Mouse (Mus musculus): ENCODE measurements at regions not wholly inside any gene's neighbourhood (a gene's known extent, or its start where the extent isn't known, plus 50 kb on each side); places are given as distances from the start of the nearest gene placed in this dataset.

- Histone ChIP-seq H3K9me3 (ENCODE audit: low read length) (no peaks in the 10 kb centered on the region), H3K36me3 (ENCODE audit: insufficient read depth, low read length) (no peaks in the 10 kb centered on the region), H3K4me2 (replicated peaks; ENCODE audit: low read depth, low read length) (no peak overlapping the region), H3K4me1 (ENCODE audit: insufficient read depth, low read depth, low read length) (no peaks in the 10 kb centered on the region), H3K27ac (ENCODE audit: low read length) (no peak overlapping the region), H3K4me3 (ENCODE audit: low read depth, low read length) (no peak overlapping the region), H3K9ac (replicated peaks; ENCODE audit: low read depth) (no peak overlapping the region), H3K27me3 (replicated peaks; ENCODE audit: insufficient read depth, low read length) (no peaks in the 10 kb centered on the region)
- WGBS, result 73% methylated on average over 13 of the region's 13 CpGs
- DNase-seq (ENCODE audit: low spot score) (no peak), ATAC-seq (no peak)
- TF ChIP-seq CTCF (IDR thresholded peaks at IDR 0.05) (no peak), EP300 (IDR thresholded peaks at IDR 0.05) (no peak)
These were observed 232.0 kb upstream of the Zic4 start for GRCm38 (mm10) chr9:91130111-91130720.

GRCm38 (mm10) chr9:91131415-91132255 is 230.6 kb upstream of the Zic4 start:
- no peaks in the 10 kb centered on the region for H3K4me1 ChIP-seq (ENCODE audit: insufficient read depth, low read depth, low read length)
- WGBS, result 68% methylated on average over 7 of the region's 7 CpGs
- no peaks in the 10 kb centered on the region for H3K36me3 ChIP-seq (ENCODE audit: insufficient read depth, low read length)
- DNase-seq (ENCODE audit: low spot score), result no peak
- no peak overlapping the region for H3K27ac ChIP-seq (ENCODE audit: low read length)
- no peak overlapping the region for H3K4me3 ChIP-seq (ENCODE audit: low read depth, low read length)
- H3K4me2 ChIP-seq (replicated peaks; ENCODE audit: low read depth, low read length), result no peak overlapping the region
- no peaks in the 10 kb centered on the region for H3K27me3 ChIP-seq (replicated peaks; ENCODE audit: insufficient read depth, low read length)
- TF ChIP-seq EP300 (IDR thresholded peaks at IDR 0.05) (no peak), CTCF (IDR thresholded peaks at IDR 0.05) (no peak)
- ATAC-seq, result no peak
- H3K9ac ChIP-seq (replicated peaks; ENCODE audit: low read depth), result no peak overlapping the region
- H3K9me3 ChIP-seq (ENCODE audit: low read length), result no peaks in the 10 kb centered on the region

GRCm38 (mm10) chr9:91132531-91132930 is 229.7 kb upstream of the Zic4 start:
- Histone ChIP-seq H3K4me1 (ENCODE audit: insufficient read depth, low read depth, low read length) (no peaks in the 10 kb centered on the region), H3K27me3 (replicated peaks; ENCODE audit: insufficient read depth, low read length) (no peaks in the 10 kb centered on the region), H3K4me2 (replicated peaks; ENCODE audit: low read depth, low read length) (no peak overlapping the region), H3K27ac (ENCODE audit: low read length) (no peak overlapping the region), H3K4me3 (ENCODE audit: low read depth, low read length) (no peak overlapping the region), H3K36me3 (ENCODE audit: insufficient read depth, low read length) (no peaks in the 10 kb centered on the region), H3K9ac (replicated peaks; ENCODE audit: low read depth) (no peak overlapping the region), H3K9me3 (ENCODE audit: low read length) (no peaks in the 10 kb centered on the region)
- no peak for TF ChIP-seq EP300 (IDR thresholded peaks at IDR 0.05)
- no peak for TF ChIP-seq CTCF (IDR thresholded peaks at IDR 0.05)
- DNase-seq (ENCODE audit: low spot score) (no peak), ATAC-seq (no peak)
- 50% methylated on average over 1 of the region's 1 CpGs for WGBS

- no peak for ATAC-seq
These were observed 228.8 kb upstream of the Zic4 start for GRCm38 (mm10) chr9:91133256-91133920.

GRCm38 (mm10) chr9:91134325-91134724 is 227.9 kb upstream of the Zic4 start:
- Histone ChIP-seq H3K4me1 (ENCODE audit: insufficient read depth, low read depth, low read length) (no peaks in the 10 kb centered on the region), H3K27me3 (replicated peaks; ENCODE audit: insufficient read depth, low read length) (no peaks in the 10 kb centered on the region), H3K36me3 (ENCODE audit: insufficient read depth, low read length) (no peaks in the 10 kb centered on the region), H3K9me3 (ENCODE audit: low read length) (no peaks in the 10 kb centered on the region), H3K4me2 (replicated peaks; ENCODE audit: low read depth, low read length) (no peak overlapping the region), H3K4me3 (ENCODE audit: low read depth, low read length) (no peak overlapping the region), H3K9ac (replicated peaks; ENCODE audit: low read depth) (no peak overlapping the region), H3K27ac (ENCODE audit: low read length) (no peak overlapping the region)
- no peak for ATAC-seq
- 92% methylated on average over 1 of the region's 1 CpGs for WGBS
- DNase-seq (ENCODE audit: low spot score), result no peak
- TF ChIP-seq EP300 (IDR thresholded peaks at IDR 0.05) (no peak), CTCF (IDR thresholded peaks at IDR 0.05) (no peak)

More at GRCm38 (mm10) chr9:91133256-91133920, 228.8 kb upstream of the Zic4 start:
- DNase-seq (ENCODE audit: low spot score), result no peak
- WGBS, result 72% methylated on average over 3 of the region's 3 CpGs
- Histone ChIP-seq H3K9ac (replicated peaks; ENCODE audit: low read depth) (no peak overlapping the region), H3K4me3 (ENCODE audit: low read depth, low read length) (no peak overlapping the region), H3K36me3 (ENCODE audit: insufficient read depth, low read length) (no peaks in the 10 kb centered on the region), H3K9me3 (ENCODE audit: low read length) (no peaks in the 10 kb centered on the region), H3K27ac (ENCODE audit: low read length) (no peak overlapping the region), H3K27me3 (replicated peaks; ENCODE audit: insufficient read depth, low read length) (no peaks in the 10 kb centered on the region), H3K4me1 (ENCODE audit: insufficient read depth, low read depth, low read length) (no peaks in the 10 kb centered on the region), H3K4me2 (replicated peaks; ENCODE audit: low read depth, low read length) (no peak overlapping the region)
- no peak for TF ChIP-seq EP300 (IDR thresholded peaks at IDR 0.05)
- no peak for TF ChIP-seq CTCF (IDR thresholded peaks at IDR 0.05)

GRCm38 (mm10) chr9:91135107-91135506 is 227.1 kb upstream of the Zic4 start:
- Histone ChIP-seq H3K27me3 (replicated peaks; ENCODE audit: insufficient read depth, low read length) (no peaks in the 10 kb centered on the region), H3K27ac (ENCODE audit: low read length) (no peak overlapping the region), H3K4me3 (ENCODE audit: low read depth, low read length) (no peak overlapping the region), H3K9ac (replicated peaks; ENCODE audit: low read depth) (no peak overlapping the region), H3K4me1 (ENCODE audit: insufficient read depth, low read depth, low read length) (no peaks in the 10 kb centered on the region), H3K9me3 (ENCODE audit: low read length) (no peaks in the 10 kb centered on the region), H3K36me3 (ENCODE audit: insufficient read depth, low read length) (no peaks in the 10 kb centered on the region), H3K4me2 (replicated peaks; ENCODE audit: low read depth, low read length) (no peak overlapping the region)
- ATAC-seq, result no peak
- DNase-seq (ENCODE audit: low spot score), result no peak
- no peak for TF ChIP-seq EP300 (IDR thresholded peaks at IDR 0.05)
- no peak for TF ChIP-seq CTCF (IDR thresholded peaks at IDR 0.05)
- WGBS, result 66% methylated on average over 2 of the region's 2 CpGs
